ENCODE assay signal across 17 mouse cellular contexts in genomic region chr8:22040153-22040509, GRCm38 (mm10). TPM values are rescaled to one million over a fixed set of nuclear protein-coding genes. Genes with fewer than 3 reads are reported as not detected.
A peak's percentile ranks its signal among the peaks of the same experiment; 100 is the strongest.
DNase-seq lines count a peak whose midpoint lies in the region; ATAC-seq and TF ChIP-seq lines count a peak whose summit lies in the region.
"Had no signal": no experiment of that assay in that cellular context is flagged by ENCODE, and none has a peak within 500 bp of the region (broad histone marks: within the 10 kb centered on the region; RNA-seq: fewer than 3 reads in every experiment).

No protein-coding gene starts in this region.

- no peak overlapping the region for H3K27ac ChIP-seq in forebrain, embryonic 12.5 days
- H3K27ac ChIP-seq in forebrain, embryonic 13.5 days, result no peak overlapping the region
- H3K27ac ChIP-seq in midbrain, embryonic 10.5 days (replicated peaks), result 0 out of 2 replicates have a peak overlapping the region, but pooled peaks have one; percentile 46
- H3K27ac ChIP-seq in midbrain, embryonic 14.5 days (replicated peaks; ENCODE audit: low read depth, low read length), result no peak overlapping the region
- H3K27ac ChIP-seq in midbrain, embryonic 16.5 days (ENCODE audit: low read length), result no peak overlapping the region
- H3K27ac ChIP-seq in stomach, postnatal 0 days (replicated peaks), result peak overlapping the region; percentile 83
- H3K27ac ChIP-seq: forebrain, embryonic 15.5 days; kidney, postnatal 0 days; layer of hippocampus, adult 2 months; limb, embryonic 15.5 days had no signal

- TF ChIP-seq CTCF in stomach, postnatal 0 days (IDR thresholded peaks at IDR 0.05; ENCODE audit: low read depth), result no peak

- 0 out of 2 replicates have a peak, but pooled peaks have one; percentile 17 for ATAC-seq in forebrain, embryonic 12.5 days (ENCODE audit: low FRiP score)
- ATAC-seq in forebrain, embryonic 13.5 days, result no peak
- no peak for ATAC-seq in midbrain, embryonic 14.5 days (ENCODE audit: low FRiP score, low TSS enrichment)
- peak; percentile 54 for ATAC-seq in midbrain, embryonic 16.5 days
- ATAC-seq in stomach, postnatal 0 days (ENCODE audit: low FRiP score, low TSS enrichment), result no peak
- no peak for ATAC-seq in activated CD4-positive, CD25-positive, alpha-beta regulatory T cell, adult 4 months
- ATAC-seq: forebrain, embryonic 15.5 days had no signal

- H3K4me3 ChIP-seq in forebrain, embryonic 12.5 days (replicated peaks), result no peak overlapping the region
- H3K4me3 ChIP-seq in forebrain, embryonic 13.5 days, result no peak overlapping the region
- H3K4me3 ChIP-seq in midbrain, embryonic 10.5 days, result no peak overlapping the region
- no peak overlapping the region for H3K4me3 ChIP-seq in midbrain, embryonic 14.5 days (replicated peaks; ENCODE audit: low read depth, low read length)
- no peak overlapping the region for H3K4me3 ChIP-seq in midbrain, embryonic 16.5 days (ENCODE audit: low read depth, low read length)
- no peak overlapping the region for H3K4me3 ChIP-seq in stomach, postnatal 0 days (ENCODE audit: low read depth, low read length)
- H3K4me3 ChIP-seq: forebrain, embryonic 15.5 days; limb, embryonic 15.5 days had no signal

- H3K4me1 ChIP-seq in forebrain, embryonic 12.5 days, result peaks cover 9% of the 10 kb centered on the region
- H3K4me1 ChIP-seq in forebrain, embryonic 13.5 days, result no peaks in the 10 kb centered on the region; the same call in 1 of the 2 replicates
- H3K4me1 ChIP-seq in midbrain, embryonic 10.5 days, result peaks cover 20% of the 10 kb centered on the region
- 0 out of 2 replicates have a peak, but pooled peaks cover 2% of the 10 kb centered on the region for H3K4me1 ChIP-seq in midbrain, embryonic 14.5 days (ENCODE audit: control insufficient read depth, insufficient read depth, low read length)
- H3K4me1 ChIP-seq in midbrain, embryonic 16.5 days (ENCODE audit: control insufficient read depth, insufficient read depth, low read length), result no peaks in the 10 kb centered on the region
- H3K4me1 ChIP-seq in stomach, postnatal 0 days (replicated peaks; ENCODE audit: control insufficient read depth, insufficient read depth), result no peaks in the 10 kb centered on the region
- H3K4me1 ChIP-seq: forebrain, embryonic 15.5 days; limb, embryonic 15.5 days had no signal

- no peaks in the 10 kb centered on the region for H3K27me3 ChIP-seq in forebrain, embryonic 12.5 days
- H3K27me3 ChIP-seq in forebrain, embryonic 13.5 days, result peaks cover 5% of the 10 kb centered on the region
- no peaks in the 10 kb centered on the region for H3K27me3 ChIP-seq in midbrain, embryonic 10.5 days (ENCODE audit: low read depth, poor library complexity, severe bottlenecking)
- no peaks in the 10 kb centered on the region for H3K27me3 ChIP-seq in midbrain, embryonic 14.5 days (ENCODE audit: control insufficient read depth, insufficient read depth, low read length)
- H3K27me3 ChIP-seq in midbrain, embryonic 16.5 days (ENCODE audit: control insufficient read depth, insufficient read depth, low read depth, low read length), result no peaks in the 10 kb centered on the region
- no peaks in the 10 kb centered on the region for H3K27me3 ChIP-seq in stomach, postnatal 0 days (ENCODE audit: control insufficient read depth, insufficient read depth, low read length)

- no peaks in the 10 kb centered on the region for H3K9me3 ChIP-seq in forebrain, embryonic 12.5 days
- H3K9me3 ChIP-seq in forebrain, embryonic 13.5 days (replicated peaks), result no peaks in the 10 kb centered on the region
- no peaks in the 10 kb centered on the region for H3K9me3 ChIP-seq in midbrain, embryonic 10.5 days (replicated peaks)
- no peaks in the 10 kb centered on the region for H3K9me3 ChIP-seq in midbrain, embryonic 14.5 days (ENCODE audit: control insufficient read depth, low read length)
- H3K9me3 ChIP-seq in midbrain, embryonic 16.5 days (replicated peaks; ENCODE audit: control insufficient read depth, low read length, poor library complexity, severe bottlenecking), result no peaks in the 10 kb centered on the region
- H3K9me3 ChIP-seq in stomach, postnatal 0 days (ENCODE audit: control insufficient read depth, low read length), result no peaks in the 10 kb centered on the region
- H3K9me3 ChIP-seq: forebrain, embryonic 15.5 days; limb, embryonic 15.5 days had no signal

- H3K9ac ChIP-seq in forebrain, embryonic 12.5 days, result no peak overlapping the region
- H3K9ac ChIP-seq in forebrain, embryonic 13.5 days, result no peak overlapping the region
- no peak overlapping the region for H3K9ac ChIP-seq in midbrain, embryonic 14.5 days (replicated peaks; ENCODE audit: low read length)
- no peak overlapping the region for H3K9ac ChIP-seq in midbrain, embryonic 16.5 days (ENCODE audit: low read depth, low read length)
- no peak overlapping the region for H3K9ac ChIP-seq in stomach, postnatal 0 days (ENCODE audit: low read length)
- H3K9ac ChIP-seq: forebrain, embryonic 15.5 days; limb, embryonic 15.5 days had no signal

- no peak overlapping the region for H3K4me2 ChIP-seq in forebrain, embryonic 12.5 days
- no peak overlapping the region for H3K4me2 ChIP-seq in forebrain, embryonic 13.5 days
- H3K4me2 ChIP-seq in midbrain, embryonic 14.5 days (ENCODE audit: low read length), result no peak overlapping the region
- no peak overlapping the region for H3K4me2 ChIP-seq in midbrain, embryonic 16.5 days (ENCODE audit: low read length)
- no peak overlapping the region for H3K4me2 ChIP-seq in stomach, postnatal 0 days (replicated peaks; ENCODE audit: low read depth)
- H3K4me2 ChIP-seq: forebrain, embryonic 15.5 days; limb, embryonic 15.5 days had no signal

- 34% methylated on average over 6 of the region's 6 CpGs for WGBS in forebrain, embryonic 12.5 days
- 35% methylated on average over 6 of the region's 6 CpGs for WGBS in forebrain, embryonic 13.5 days
- WGBS in midbrain, embryonic 10.5 days, result 31% methylated on average over 6 of the region's 6 CpGs
- WGBS in midbrain, embryonic 14.5 days, result 28% methylated on average over 6 of the region's 6 CpGs
- WGBS in midbrain, embryonic 16.5 days, result 30% methylated on average over 6 of the region's 6 CpGs
- 56% methylated on average over 6 of the region's 6 CpGs for WGBS in stomach, postnatal 0 days

- no peaks in the 10 kb centered on the region for H3K36me3 ChIP-seq in forebrain, embryonic 12.5 days (replicated peaks)
- no peaks in the 10 kb centered on the region for H3K36me3 ChIP-seq in forebrain, embryonic 13.5 days (ENCODE audit: poor library complexity, severe bottlenecking)
- no peaks in the 10 kb centered on the region for H3K36me3 ChIP-seq in midbrain, embryonic 10.5 days
- no peaks in the 10 kb centered on the region for H3K36me3 ChIP-seq in midbrain, embryonic 14.5 days (ENCODE audit: control insufficient read depth, insufficient read depth, low read length)
- H3K36me3 ChIP-seq in midbrain, embryonic 16.5 days (ENCODE audit: control insufficient read depth, insufficient read depth, low read length), result no peaks in the 10 kb centered on the region
- no peaks in the 10 kb centered on the region for H3K36me3 ChIP-seq in stomach, postnatal 0 days (ENCODE audit: control insufficient read depth, insufficient read depth, low read length)
- H3K36me3 ChIP-seq: forebrain, embryonic 15.5 days; limb, embryonic 15.5 days had no signal

- TF ChIP-seq EP300 in stomach, postnatal 0 days (optimal IDR thresholded peaks at IDR 0.05), result no peak

- DNase-seq in midbrain, embryonic 10.5 days (ENCODE audit: low spot score), result no peak
- DNase-seq in midbrain, embryonic 14.5 days, result no peak
- no peak for DNase-seq in stomach, postnatal 0 days (ENCODE audit: low spot score)
- no peak for DNase-seq in MN1 (ENCODE audit: low spot score)
- DNase-seq: cerebellum, adult 11 months; cerebellum, postnatal 36 days; gastrocnemius, postnatal 10 days; right cerebral cortex, postnatal 14 days; thymus, adult 18-20 months had no signal

RNA-seq across cellular contexts. Expression of gene Atp7b, which starts 20.0 kb away (rescaled TPM):
- 2.3 and 2.6 TPM in 2 replicates for polyA plus RNA-seq in forebrain, embryonic 12.5 days (2016; fragmentation: Nextera tagmentation; extraction: Ambion mirVana)
- polyA plus RNA-seq in forebrain, embryonic 13.5 days (2015; fragmentation: Nextera tagmentation; extraction: Ambion mirVana), result 1.3 TPM in 2 replicates
- 2.4 and 2.6 TPM in 2 replicates for polyA plus RNA-seq in midbrain, embryonic 10.5 days (2016; fragmentation: Nextera tagmentation; extraction: Ambion mirVana)
- 1.5 TPM in 2 replicates for polyA plus RNA-seq in midbrain, embryonic 14.5 days (2014; fragmentation: Nextera tagmentation; extraction: Ambion mirVana)
- polyA plus RNA-seq in midbrain, embryonic 16.5 days (2015; fragmentation: Nextera tagmentation; extraction: Ambion mirVana), result 1.5 and 1.6 TPM in 2 replicates
- polyA plus RNA-seq in stomach, postnatal 0 days (2015; fragmentation: Nextera tagmentation; extraction: Ambion mirVana), result 5.1 and 5.9 TPM in 2 replicates
- not detected for polyA plus RNA-seq in activated CD4-positive, CD25-positive, alpha-beta regulatory T cell, adult 4 months (2017; shearing (Covaris generic))

RNA-seq across cellular contexts. Expression of gene Alg11, which starts 20.4 kb away (rescaled TPM):
- 15.4 and 25.6 TPM in 2 replicates for polyA plus RNA-seq in forebrain, embryonic 12.5 days (2016; fragmentation: Nextera tagmentation; extraction: Ambion mirVana)
- 28.9 and 29.6 TPM in 2 replicates for polyA plus RNA-seq in forebrain, embryonic 13.5 days (2015; fragmentation: Nextera tagmentation; extraction: Ambion mirVana)
- 39.4 and 41.0 TPM in 2 replicates for polyA plus RNA-seq in midbrain, embryonic 10.5 days (2016; fragmentation: Nextera tagmentation; extraction: Ambion mirVana)
- 27.0 and 37.3 TPM in 2 replicates for polyA plus RNA-seq in midbrain, embryonic 14.5 days (2014; fragmentation: Nextera tagmentation; extraction: Ambion mirVana)
- polyA plus RNA-seq in midbrain, embryonic 16.5 days (2015; fragmentation: Nextera tagmentation; extraction: Ambion mirVana), result 44.5 and 49.6 TPM in 2 replicates
- polyA plus RNA-seq in stomach, postnatal 0 days (2015; fragmentation: Nextera tagmentation; extraction: Ambion mirVana), result 14.6 and 16.1 TPM in 2 replicates
- polyA plus RNA-seq in activated CD4-positive, CD25-positive, alpha-beta regulatory T cell, adult 4 months (2017; shearing (Covaris generic)), result 10 to 100 TPM; 19.7 to 20.2 TPM

Comparison
In these comparisons a context has a peak if more than half of its experiments do, and no peak if none do; other contexts are left out.
1. ATAC-seq: peak in forebrain, embryonic 12.5 days (single experiment) and midbrain, embryonic 16.5 days (single experiment); none in forebrain, embryonic 13.5 days (single experiment), midbrain, embryonic 14.5 days (single experiment), stomach, postnatal 0 days (single experiment) and activated CD4-positive, CD25-positive, alpha-beta regulatory T cell, adult 4 months (single experiment).
2. H3K27ac ChIP-seq: peak in midbrain, embryonic 10.5 days (single experiment) and stomach, postnatal 0 days (single experiment); none in forebrain, embryonic 12.5 days (single experiment), forebrain, embryonic 13.5 days (single experiment), midbrain, embryonic 14.5 days (single experiment) and midbrain, embryonic 16.5 days (single experiment).